Mouse (Mus musculus) natural killer cell, adult 2 months (primary cell): Measurements from ENCODE around the gene Phip.
A peak's percentile ranks its signal among the peaks of the same experiment; 100 is the strongest.

ENCODE experiments used
- DNase-seq, 2 experiments: peaks; one replicate each; pipeline ENCODE4 v3.0.0; 2022; ENCODE audit warnings: low spot score in 2 of 2

Gene Phip

DNA sequence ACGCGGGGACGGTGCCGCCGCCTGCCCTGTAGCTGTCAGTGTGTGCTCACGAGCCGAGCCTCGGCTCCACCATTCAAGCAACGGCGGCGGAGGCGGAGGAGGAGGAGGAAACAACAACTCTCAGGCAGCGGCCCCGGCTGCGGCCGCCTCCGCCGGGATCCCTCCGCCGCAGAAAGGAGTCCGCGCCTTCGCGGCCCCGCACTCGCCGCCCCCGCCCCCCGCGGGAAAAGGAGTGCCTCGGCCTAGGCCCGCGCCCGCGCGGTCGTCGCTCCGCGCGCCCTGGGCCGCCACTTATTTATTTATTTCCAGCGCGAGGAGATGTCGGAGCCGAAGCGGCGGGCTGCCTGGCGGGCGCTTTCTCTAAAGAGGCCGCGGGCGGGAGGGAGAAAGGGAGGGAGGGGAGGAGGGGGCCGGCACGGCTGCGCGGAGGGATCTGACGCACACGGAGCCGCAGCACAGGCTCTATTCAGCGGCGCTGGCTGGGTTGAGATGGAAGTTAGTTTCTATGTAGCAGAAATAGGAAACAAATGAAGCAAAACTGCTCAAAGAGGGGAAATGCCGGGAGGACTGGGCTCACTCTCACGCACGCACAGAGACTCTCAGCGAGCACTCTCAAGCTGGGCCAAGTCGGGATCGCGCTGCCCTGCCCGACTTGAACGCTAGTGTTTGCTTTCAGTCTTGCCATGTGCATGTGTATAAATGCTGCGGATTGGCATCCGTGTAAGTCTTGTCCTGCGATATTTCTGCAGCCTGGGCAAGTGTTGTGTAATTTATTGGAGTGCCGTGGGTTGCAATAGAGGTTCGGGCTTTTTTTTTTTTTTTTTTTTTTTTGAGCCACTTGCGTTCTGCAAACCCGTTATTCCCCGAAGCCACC, at the start of gene Phip:
Gene Phip, minus strand, starts transcription at position 175 of the 874 bp plus-strand sequence.
- peak; percentile 90 to 93 for DNase-seq

DNA sequence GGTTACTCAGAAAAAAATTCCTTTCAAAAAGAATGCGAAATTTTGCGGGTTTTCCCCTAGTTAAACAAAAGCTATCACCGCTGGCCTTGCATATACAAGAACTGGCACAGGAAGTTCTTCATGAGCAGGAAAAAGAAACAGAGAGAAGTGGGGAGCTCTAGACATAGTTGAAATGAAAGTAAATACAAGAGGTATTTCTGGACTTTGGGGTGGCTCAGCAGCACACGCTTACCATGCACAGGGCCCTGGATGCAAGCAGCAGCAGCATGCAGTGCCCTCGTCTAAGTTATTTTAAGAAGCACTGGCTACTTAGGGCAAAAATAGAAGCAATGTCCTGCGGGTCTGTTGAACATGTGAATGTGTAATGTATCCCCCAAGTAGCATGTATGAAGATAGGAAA, 48.4 kb upstream of the Phip start:
- no peak for DNase-seq

DNA sequence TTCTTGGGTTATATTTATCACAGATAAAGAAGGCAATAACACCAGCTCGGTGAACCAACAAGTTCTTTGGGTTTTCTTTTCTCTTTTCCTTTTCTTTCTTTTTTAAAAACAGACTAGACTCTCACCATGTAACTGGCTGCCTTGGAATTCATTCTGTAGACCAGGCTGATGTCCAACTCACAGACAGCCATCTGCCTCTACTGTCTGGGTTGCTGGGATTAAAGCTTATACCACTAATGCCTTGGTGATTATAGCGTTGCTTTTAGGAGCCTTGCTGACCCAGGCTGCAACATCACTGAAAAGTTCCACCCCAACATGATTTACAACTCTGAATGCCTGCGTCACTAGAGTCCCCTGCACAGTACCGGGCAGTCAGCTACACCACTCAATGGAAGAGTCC, 39.2 kb upstream of the Phip start:
- DNase-seq: no peak

DNA sequence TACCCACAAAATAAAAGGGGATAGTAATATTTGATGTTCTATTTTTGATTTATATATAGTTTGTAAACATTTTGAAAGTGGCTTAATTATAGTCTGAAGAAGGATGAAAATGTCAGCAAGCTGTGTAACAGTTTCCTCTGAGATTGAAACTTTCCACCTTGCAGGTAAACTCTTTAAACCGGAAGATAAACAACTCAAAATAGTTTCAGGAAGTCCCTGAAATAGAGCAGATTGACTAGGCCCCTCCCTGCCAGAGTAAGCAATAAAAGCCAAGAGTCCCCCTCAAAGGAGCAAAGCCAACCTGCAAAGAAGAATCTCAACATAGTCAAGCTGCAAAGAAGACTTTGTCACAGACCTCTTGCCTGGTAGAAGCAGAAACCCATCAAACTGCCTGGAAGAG, 33.0 kb upstream of the Phip start:
- no peak for DNase-seq

DNA sequence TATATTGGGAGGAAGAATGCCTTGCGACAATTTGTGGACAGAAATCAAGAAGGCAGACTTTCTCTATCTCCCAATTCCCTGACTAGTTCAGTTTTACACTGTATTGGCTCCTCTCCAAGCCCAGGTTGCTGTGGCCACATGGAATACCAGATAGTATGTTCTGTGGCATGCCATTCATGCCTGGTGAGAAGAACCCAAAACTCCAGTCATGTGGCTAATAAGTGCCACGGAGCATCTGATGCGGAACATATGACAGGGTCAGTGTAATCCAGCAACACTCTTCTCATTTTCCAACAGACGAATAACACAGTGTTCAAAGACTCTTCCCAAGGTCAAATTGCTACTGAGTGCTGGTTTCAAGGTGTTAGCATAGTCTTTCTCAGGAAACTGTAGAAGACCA, 26.0 kb upstream of the Phip start:
- DNase-seq: no peak

DNA sequence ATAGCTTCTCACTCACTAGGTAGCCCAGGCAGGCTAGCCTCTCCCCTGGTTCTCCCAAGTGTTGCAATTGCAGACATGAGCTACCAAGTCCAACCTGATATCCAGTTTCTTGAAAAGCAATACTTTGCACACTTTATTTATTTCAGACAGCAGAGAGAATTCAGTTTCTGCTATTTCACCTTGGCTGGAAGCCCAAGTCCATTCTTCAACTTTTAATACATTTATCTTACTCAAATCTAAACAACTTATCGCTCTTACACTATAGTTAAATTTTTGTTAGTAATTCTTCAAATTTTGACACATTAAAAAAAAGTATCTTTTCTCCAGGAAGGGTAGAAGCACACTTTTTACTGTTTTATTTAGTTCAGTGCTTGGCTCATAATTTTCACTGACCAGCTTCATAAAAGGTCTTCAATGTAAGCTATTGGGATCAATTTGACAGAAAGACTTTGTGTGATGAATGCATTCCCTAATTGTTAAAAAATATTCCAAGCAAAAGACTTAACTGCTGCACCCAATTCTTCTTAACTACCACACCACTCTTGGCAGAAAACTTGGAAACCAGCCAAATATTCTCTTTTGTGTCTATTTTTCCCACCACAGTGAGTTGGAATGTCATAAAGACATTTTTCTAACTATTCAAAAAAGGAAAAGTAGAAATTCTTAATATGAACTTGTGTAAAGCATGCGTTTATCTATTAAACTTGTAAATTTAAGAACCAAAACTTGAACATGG, 22.6 kb upstream of the Phip start:
- no peak for DNase-seq

DNA sequence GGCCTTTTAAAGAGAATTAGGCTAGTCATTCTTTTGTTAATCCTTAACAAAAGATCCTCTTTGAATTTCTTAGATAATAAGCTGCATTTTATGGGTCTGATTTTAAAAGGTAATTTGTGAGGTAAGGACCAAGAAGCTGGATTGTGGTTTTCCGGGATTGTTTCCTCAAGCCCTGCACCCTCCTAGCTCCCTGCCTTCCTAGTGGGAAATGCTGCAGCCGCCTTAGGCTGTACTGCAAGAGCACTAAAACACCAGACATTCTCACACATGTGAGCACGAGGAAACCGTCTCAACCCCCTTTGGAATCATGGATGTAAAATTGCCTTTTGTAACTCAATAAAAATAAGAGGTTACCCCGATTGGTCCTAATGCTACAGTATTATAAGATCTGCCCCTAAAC, 1.6 kb upstream of the Phip start:
- DNase-seq: no peak

DNA sequence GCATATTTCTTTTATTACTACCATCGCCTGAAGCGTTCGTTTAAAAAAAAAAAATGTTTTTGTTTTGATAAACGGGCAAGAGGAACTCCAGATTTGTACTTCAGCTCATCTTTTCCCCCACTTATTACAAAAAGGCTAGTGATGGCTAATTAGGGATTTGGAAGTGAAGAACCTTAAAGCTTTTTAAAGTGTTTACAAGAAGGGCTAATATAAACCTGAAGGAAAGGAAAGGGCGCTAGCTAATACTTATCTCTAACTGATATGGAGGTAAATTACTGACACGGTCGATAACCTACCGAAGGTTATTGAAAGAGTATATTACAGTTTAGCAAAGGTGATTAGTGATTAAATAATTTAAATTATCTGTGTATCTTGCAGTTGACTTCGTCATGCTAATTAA, 903 bp upstream of the Phip start:
- DNase-seq: no peak

DNA sequence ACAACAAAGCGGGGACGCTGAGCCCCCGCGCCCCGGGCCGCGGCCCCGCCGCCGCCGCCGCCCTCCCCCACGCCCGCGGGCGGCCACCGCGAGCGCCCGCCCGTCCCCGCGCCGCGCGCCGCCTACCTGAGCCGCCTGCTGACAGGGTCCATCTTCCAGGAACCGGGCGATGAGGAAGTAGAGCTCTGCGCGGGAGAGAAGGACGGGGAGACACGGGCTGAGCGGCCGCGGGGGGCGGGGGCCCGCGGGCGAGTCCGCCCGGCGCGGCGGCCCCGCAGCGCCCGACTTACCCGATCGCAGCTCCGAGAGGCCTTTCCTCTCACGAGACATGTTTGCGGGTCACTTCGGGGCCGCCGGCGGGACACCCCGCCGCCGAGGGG, 364 bp downstream of the Phip start:
- DNase-seq: no peak

DNA sequence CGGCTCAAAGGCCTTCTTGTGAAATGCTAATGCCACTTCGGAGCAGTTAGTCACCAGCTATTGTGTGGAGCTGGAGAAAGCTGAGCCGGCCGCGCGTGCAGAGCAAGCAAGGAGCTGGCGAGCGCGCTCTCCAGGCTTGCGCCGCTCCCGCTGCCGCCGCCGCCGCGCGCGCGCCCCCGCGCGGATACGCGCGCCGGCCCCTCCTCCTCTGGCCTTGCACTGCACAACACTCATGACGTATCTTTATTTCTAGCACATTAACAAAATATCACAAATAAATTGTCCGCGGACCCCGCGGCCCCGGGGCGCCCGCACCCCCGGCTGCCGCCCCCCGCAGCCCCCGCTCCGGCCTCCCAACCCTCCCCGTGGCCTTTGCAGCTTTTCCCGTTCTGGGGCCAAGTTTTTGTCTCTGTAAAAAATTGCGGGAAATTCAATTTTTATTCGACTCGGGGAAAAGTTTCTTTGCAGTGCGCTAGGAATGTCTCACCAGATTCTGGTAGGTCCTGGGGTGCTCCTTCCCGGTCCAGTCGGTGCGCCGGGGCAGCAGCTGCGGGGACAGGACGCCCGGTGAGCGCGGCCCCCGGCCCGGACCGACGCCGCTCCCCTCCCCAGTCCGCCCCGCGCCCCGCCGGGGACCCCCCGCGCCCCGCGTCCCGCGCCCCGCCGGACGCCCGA, 992 bp downstream of the Phip start:
- peak; percentile 72 to 80 for DNase-seq

DNA sequence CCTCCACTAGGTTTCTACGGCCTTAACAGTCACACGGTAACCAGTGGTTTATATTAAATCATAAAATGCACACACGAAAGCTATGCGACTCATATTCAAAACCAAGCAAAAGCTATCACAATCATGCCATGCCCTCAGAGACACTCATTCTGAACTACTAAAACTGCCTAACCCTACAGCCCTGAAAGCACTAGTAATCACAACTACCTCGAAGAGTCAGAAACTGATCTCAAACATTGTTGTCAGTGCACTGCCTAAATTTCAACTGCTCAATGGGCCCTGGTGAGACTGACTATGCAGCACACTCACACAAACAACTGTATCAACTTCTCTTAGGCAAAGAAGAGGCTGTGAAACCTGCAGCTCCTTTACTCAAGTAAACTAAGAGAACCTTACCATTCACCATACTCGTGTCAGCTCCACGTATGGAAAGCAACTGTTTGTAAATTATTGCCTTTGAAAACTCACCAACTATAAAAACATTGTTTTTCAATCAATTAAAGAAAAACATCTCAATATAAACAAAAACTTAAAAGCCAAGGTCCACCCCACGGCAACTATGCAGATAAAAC, 1.9 kb downstream of the Phip start:
- no peak for DNase-seq

DNA sequence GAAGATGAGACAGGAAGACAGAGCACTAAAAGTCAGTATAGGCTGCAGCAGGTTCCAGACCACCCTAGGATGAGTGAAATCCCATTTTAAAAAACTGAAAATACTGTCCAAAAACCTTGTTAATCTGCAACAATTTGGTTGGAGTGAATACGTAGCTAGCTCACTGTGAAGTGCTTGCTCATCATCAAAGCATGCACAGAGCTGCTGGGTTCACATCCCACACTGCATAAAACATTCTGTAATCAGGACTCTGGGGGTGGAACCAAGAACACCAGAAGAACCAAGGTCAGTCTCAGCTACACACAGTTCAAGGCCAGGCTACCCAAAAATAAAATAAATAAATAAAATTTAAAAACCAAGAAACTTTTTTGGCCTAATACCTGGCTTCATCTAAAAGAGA, 3.9 kb downstream of the Phip start:
- DNase-seq: no peak

DNA sequence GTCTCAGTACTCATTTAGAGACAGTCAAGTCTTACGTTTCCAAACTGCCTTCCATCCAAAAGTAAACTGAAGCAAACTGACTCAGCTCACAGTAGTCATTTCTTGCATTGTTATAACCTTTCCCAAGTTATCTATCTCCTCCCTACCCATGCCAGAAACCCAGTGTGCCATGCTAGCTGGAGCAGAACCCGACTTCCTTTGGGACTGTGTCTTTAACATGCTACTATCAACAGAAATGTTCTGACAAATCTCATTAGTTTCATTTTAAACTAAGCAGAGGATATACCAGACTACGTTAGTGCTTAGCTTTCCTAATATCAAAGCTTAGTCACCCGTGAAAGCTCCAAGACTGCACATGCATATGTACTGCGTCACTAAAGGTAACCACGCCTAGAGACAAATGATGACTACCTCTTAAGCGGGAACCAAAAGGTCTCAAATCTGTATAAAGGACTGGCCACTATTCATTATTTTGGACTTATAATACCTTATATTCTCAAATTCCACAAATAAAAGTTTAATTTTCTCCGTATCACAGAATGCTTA, 8.2 kb downstream of the Phip start:
- no peak for DNase-seq

DNA sequence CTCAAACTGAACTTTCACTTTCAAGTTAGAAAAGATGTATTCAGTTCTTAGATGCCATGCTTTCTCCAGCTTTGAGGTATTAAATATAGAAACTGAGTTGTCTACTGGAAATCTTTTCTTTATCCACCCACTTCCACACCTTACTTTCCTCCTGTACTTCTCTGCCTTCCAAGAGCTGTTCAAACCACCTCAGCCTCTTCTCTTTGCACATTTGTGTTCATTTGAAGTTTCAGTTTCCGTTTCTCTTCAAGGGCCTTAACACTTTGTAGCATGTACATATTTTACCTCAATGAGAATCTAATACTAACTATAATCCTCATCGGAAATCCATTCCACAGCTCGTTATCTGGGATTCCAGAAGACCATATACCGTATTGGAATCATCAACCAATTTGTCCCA, 11.3 kb downstream of the Phip start:
- DNase-seq: no peak

DNA sequence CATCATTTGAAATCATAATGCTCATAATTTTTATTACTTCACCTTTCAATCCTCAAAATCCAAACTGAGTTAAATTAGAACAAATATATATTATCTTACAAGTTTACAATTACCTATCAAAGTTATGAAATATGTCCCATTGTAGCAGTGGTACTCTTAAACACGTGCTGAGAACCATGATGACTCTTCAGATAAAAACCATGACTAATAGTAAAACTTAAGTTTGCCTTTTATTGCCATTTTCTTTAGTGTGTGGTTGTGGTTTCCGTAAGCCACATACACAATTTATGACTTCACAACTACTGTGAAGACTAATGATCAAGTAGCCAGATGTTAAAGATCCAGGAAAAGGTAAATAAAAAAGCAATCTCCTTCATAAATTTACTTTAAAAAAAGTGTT, 14.0 kb downstream of the Phip start:
- DNase-seq: no peak

DNA sequence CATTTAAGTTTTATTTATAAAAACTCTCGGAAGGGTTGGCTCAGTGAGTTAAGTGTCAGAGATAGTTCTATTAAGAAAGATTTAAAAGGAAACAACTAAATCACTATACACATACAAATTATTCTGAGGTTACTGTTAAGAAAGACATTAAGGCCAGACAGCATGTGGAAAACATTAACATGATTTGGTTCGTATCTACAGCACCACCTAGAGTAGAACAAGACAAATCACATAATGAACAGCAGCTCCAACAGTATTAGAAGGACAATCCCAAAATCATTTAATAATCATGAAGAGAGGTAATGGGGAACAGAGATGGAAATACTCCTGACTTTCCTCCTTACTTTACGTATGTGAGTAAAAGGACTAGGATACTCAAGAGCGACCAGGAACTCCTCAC, 20.0 kb downstream of the Phip start:
- DNase-seq: no peak

DNA sequence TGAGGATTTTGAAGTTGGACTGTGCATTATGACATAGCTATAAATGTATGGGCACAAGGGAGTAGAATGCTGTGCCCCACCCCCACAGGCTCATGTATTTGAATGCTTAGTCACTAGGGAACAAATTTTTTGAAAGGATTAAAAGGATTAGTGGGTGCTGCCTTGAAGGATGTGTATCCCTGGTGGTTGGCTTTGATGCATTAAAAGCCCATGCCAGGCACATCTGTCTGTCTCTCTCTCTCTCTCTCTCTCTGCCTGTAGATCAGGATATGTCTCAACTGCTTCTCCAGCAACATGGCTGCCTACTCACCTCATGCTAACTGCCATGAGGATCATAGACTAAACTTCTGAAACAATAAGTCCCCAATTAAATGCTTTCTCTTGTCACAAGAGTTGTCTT, 23.0 kb downstream of the Phip start:
- DNase-seq: no peak

DNA sequence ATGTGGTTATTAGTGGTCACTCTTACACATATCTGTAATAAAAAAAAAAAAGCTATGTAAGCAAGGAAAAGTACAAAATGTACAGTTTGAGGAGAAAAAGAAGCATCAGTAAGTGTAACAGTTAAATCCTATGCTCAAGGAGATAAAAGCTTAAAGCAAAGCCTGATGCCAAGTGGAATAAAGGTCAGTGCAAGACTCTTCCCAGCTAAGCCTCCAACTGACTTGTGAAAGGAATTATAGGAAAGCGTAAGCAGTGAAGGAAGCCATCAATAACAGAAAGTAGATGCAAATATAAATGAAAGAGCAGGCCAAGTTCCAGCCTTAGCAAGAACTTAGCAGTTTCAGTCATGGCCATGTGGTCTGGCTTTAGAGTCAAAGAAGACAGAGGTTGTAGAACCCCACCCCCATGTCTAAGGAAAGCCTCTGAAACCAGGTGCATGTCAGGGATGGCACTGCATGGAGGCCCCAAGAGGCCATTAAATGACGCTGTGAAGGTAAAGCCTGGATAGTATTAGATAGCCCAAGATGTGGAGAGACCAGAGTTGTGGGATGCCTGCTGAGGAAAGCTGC, 23.8 kb downstream of the Phip start:
- no peak for DNase-seq

DNA sequence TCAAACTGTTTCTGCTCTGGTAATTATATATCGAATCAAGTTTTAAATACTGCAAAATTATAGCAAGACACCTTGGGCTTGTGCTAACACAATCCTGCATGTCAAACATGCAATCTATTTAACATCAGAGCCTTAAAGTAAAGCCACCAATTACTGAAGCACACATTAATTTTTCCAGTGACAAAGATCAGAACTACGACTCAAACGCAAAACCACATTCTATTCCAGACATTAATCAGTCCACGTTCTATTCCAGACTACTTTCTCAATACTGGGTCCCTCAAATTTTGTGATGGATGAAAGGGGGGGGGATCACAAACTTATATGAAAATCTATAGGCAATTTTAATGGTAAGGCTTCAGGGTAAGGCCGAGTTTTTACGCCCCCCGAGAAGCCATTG, 68.1 kb downstream of the Phip start:
- no peak for DNase-seq

DNA sequence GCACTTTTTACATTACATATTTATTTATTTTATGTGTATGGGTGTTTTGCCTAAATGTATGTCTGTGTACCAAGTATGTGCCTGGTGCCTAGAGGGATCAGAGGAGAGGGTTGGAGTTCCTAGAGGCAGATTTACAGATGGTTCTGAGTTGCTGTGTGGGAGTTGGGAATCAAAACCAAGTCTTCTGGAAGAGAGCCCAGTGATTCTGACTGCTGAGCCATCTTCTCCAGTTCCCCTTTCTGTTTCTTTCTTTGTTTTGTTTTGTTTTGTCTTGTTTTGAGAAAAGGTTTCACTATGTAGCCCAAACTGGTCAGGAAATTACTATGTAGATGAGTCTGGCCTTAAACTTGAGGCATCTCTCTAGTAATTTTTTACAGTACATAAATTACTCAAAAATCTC, 86.7 kb downstream of the Phip start:
- DNase-seq: no peak

DNA sequence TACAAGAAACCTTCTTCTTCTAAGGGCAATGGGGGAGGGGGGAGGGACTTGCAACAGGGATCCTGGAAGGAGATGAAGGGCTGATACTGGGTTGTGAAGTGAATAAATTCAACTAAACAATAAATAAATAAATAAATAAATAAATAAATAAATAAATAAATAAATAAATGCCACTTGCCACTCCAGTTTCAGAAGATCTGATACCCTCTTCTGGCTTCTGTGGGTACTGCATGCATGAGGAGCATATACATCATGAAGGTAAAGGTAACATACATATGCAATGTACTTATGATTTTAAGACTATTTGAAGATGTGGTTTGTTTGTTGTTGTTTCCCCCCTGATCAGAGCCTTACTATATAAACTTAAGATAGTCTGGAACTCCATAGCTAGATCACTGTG, 91.1 kb downstream of the Phip start:
- no peak for DNase-seq

DNA sequence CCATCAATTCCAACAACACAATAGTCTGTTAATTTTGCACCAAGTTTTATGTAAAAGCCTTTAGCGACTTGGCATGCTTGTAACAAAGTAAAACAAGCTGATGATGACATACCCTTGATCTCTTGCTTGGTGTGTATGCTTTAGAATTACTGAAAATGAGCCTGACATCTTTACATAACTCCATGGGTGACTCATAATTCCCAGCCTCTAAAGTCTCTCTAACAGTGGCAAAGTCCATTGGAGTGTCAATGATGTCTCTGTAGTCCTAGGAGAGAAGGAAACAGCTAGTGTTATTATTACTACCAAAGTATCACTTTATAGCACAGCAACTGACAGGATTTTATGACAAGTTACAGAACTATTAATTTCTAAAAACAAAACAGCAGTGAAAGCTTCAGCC, 98.2 kb downstream of the Phip start:
- no peak for DNase-seq
